Mouse (Mus musculus) frontal cortex, postnatal 14 days (tissue): Measurements from ENCODE around the gene Mill2.
"Not testable (repeated sequence)": the region's sequence is repeated elsewhere in the genome, so short reads cannot be mapped to it uniquely, and the experiment has no call there.

Source experiments
- DNase-seq, 2 experiments: peaks; one replicate each; pipeline ENCODE4 v3.0.0; 2022; ENCODE audit warnings: low spot score in 2 of 2

The Mill2 gene

DNA sequence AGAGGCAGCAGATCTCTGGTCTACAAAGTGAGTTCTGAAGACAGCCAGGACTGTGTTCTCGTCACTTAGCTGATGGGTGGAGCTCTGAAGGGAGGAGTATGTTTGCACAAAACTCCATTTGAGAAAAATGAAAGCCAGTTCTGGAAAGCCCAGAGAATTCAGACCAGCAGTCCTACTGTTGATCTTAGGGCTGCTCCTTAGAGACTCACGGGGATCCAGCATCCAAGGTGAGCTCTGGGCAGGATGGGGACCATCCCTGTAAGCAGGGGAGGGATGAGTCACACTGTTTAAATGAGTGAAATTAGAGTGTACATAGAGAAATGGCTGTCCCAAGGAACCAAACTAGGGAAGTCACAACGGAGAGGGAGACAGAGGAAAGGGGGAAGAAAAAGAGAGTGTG lies at the start of gene Mill2:
Gene Mill2, plus strand, starts transcription at position 102 of the 400 bp plus-strand sequence.
- no peak for DNase-seq

- DNase-seq, result not testable (repeated sequence)
Measured at GRCm38 (mm10) chr7:18790671-18791070, 49.1 kb upstream of the Mill2 start.

- no peak for DNase-seq
Measured at GRCm38 (mm10) chr7:18798420-18798819, 41.3 kb upstream of the Mill2 start, which contains the start of gene Psg19. Gene Psg19 (minus strand): TSS chr7:18798520.

GRCm38 (mm10) chr7:18799129-18799528 lies 40.6 kb upstream of the Mill2 start:
- no peak for DNase-seq

DNA sequence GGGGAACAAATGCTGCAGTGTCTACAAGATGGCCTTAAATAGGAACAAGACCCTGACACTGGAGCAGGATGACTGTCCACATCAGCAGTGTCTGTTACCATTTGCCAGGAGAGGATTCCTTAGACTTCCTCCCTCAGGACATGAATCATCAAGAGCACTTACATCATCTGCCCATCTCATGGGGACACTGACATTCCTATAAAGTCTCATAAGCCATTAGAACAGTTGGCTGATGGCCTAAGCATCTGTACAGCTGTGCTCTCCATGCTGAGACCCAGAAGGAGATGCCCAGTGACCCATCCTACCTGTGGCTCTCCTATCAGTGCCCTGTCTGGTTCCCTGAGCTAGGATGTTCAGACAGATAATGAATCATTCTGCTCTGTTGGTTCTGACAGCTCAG lies 36.2 kb upstream of the Mill2 start:
- no peak for DNase-seq

DNA sequence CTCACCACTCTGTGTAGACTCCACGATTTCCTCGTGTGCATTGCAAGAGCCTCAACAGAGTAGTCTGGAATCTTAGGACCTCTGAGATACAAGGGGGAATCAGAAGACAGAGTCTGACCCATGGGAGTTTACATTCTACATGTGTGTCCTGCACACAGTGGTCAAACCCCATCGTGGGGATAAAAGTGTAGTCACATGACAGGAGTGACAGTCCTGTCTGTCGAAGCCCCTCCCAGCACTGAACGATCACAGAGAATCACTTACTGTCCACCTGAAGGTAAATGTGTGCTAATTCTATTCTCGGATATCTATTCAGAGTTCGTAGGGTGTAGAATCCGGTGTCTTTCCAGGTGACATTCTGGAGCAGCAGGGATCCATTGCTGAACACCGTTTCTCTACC lies 21.5 kb upstream of the Mill2 start:
- no peak for DNase-seq

GRCm38 (mm10) chr7:18821507-18821906 lies 18.3 kb upstream of the Mill2 start, which contains the start of gene Psg17:
Gene Psg17 (minus strand): TSS chr7:18821607.
- no peak for DNase-seq

GRCm38 (mm10) chr7:18827792-18828546 lies 11.8 kb upstream of the Mill2 start:
- no peak for DNase-seq

DNA sequence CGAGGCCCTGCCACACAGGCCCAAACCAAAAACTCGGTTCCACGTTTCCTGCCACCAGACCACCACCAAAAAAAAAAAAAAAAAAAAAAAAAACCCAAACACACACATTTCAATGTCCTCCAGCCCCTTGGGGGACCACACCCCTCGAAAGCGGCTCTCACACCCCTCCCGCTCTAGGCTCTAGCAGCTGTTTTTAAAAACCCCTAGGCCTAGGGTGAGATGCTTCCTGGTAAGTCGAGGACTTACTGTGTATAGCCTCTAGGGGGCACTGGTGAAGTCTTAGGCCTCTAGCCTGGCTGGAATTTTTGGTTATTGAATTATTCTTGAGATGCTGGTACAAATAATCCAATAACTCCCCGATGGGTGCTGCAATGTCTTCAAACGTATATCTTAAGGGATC lies 11.2 kb upstream of the Mill2 start:
- no peak for DNase-seq

- no peak for DNase-seq
Measured at GRCm38 (mm10) chr7:18829545-18829944, 10.2 kb upstream of the Mill2 start.

GRCm38 (mm10) chr7:18832298-18832697 lies 7.5 kb upstream of the Mill2 start:
- no peak for DNase-seq

- peak in 1 of 2 experiments; percentile 13 for DNase-seq
Measured at GRCm38 (mm10) chr7:18840386-18841173, 814 bp downstream of the Mill2 start.

GRCm38 (mm10) chr7:18841174-18841567 lies 1.4 kb downstream of the Mill2 start:
- no peak for DNase-seq

GRCm38 (mm10) chr7:18844811-18845210 lies 5.0 kb downstream of the Mill2 start:
- no peak for DNase-seq

- DNase-seq, result no peak
Measured at GRCm38 (mm10) chr7:18848395-18848794, 8.6 kb downstream of the Mill2 start.

DNA sequence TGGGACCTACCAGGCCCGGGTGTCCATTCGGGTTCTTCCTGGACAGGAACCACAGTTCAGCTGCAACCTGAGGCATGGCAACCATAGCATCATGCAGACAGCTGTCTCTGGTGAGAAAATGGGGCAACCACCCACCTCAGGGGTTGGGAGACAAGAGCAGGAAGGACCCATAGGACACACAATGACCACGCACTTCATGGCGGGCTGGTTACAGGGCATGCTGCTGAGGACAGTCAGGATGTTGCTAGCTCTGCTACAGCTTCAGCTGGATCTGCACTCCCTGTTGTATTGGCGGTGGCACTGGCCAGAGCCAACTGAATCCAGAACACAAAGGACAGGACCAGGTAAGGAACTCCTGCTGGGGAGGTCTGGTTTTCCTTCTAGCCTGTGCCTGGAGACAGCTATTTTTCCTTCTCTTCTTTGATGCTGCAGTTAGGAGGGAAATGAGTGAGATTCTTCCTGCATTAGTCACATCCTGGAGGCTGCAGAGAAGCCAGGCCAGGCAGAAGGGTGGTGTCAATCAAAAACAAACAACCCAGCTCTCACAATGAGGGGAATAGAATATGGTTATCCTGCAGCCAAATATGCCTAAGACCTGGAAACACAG lies 18.6 kb downstream of the Mill2 start:
- no peak for DNase-seq

GRCm38 (mm10) chr7:18862801-18863200 lies 23.0 kb downstream of the Mill2 start:
- no peak for DNase-seq

GRCm38 (mm10) chr7:18868491-18868890 lies 28.7 kb downstream of the Mill2 start:
- no peak for DNase-seq

DNA sequence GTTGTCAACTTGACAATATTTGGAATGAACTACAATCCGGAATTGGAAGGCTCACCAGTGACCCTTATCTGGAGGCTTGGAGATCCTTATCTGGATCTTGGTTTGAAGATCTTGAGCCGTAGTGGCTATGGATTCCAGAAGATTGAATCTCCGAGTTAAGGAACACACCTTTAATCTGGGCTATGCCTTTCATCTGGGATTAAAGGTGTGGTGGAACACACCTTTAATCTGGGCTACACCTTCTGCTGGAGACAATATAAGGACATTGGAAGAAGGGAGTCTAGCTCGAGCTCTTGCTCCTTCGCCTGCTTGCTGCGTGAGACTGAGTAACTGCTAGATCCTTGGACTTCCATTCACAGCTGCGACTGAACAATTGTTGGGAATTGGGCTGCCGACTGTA lies 31.3 kb downstream of the Mill2 start, which contains the start of gene Pglyrp1:
Gene Pglyrp1, plus strand, starts transcription at position 301 of the 400 bp plus-strand sequence.
- not testable (repeated sequence) for DNase-seq

- DNase-seq, result no peak
Measured at GRCm38 (mm10) chr7:18872014-18872802, 32.4 kb downstream of the Mill2 start.

DNA sequence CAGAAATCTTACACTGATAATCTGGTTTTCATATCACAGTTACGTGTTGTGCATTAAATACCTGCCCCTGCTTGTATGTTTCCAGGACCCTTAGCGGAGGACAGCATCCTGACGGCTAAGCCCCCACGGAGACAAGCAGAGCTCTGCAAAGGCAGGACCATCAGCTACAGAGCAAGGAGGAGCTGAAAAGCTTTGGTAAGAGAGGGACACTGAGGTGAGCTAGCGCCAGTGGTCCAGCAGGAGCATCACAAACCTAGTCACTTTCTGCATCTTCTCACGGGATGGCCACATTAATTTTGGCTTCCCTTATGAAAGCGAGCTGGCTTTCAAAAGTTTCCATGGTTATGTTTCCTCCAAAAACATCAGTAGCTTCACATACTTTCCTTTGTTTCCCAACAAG lies 33.0 kb downstream of the Mill2 start:
- no peak for DNase-seq

GRCm38 (mm10) chr7:18873253-18873652 lies 33.5 kb downstream of the Mill2 start:
- peak in 1 of 2 experiments; percentile 61 for DNase-seq
